Mouse (Mus musculus) ovary, postnatal 36 days (tissue): ENCODE measurements around the gene Olfm3.

Experiments
- DNase-seq: peaks from one replicate; pipeline ENCODE4 v3.0.0; 2022; ENCODE audit warnings: low spot score, mixed read lengths

Gene Olfm3

DNA sequence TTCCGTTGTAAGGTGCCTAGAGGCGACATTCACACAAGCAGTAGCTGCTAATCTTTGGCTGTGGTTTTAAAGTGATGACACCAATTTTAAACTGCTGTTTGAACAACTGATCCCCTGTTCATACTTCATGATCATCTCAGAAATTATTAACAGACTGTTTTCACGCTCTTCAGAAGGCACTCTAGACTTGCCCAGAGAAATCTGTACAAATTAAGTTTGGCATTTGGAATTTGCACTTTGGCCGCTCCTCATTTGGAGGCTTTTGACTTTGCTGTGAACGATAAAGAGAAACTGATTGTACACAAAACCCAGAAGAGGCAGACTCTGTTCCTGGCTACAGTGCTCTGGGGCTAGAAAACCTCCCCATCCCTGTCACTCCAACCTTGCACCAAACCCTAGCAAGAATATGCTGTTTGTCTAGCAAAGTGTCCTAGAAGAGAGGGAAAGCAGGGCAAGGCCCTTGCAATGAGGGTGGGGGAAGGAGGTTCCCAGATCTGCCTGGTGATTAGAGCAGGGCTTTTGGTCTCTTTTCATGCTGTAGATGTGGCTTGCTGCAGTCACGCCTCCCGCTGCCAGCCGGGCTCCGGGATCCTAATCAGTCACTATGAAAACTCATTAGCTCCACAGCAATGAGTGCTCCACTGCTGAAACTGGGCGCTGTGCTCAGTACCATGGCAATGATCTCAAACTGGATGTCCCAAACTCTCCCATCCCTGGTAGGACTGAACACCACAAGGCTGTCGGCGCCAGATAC lies 176.7 kb downstream of the Olfm3 start:
- DNase-seq: no peak

DNA sequence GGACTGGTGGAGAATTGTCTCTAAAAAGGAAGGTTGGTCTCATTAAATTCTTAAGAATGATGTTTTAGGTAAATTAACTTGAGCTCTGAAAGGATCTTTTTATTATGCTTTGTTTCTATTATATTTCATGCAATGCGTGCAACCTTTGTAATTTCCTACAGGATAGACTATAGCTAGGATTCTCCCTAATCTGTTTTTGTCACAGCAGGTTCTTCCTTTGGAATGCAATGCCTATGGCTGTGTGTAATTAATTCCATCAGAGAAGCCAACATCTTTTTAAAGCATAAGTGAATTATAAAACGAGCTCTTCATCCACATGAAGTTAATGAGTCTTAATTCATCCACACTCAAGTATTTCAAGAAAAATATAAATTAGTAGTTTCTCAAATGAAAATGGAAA lies 177.5 kb downstream of the Olfm3 start:
- no peak for DNase-seq

DNA sequence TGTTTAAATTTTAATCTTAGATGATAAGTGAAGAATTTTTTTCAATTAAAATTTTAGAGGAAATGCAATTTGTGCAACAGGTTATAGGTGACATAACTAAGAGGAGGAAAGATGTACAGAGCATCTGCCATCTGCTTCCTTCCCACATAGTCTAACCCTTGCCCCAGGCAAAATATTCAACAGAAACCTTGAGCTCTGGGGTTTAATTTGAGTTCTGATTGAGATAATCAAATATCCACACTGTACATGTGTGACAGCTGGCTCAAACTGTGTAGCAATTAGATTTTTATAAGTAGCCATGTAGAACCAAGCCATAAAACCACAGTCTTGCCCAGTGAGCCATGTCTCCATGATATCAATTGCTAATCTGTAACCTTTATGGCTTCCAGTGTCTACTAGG lies 179.1 kb downstream of the Olfm3 start:
- DNase-seq: no peak

DNA sequence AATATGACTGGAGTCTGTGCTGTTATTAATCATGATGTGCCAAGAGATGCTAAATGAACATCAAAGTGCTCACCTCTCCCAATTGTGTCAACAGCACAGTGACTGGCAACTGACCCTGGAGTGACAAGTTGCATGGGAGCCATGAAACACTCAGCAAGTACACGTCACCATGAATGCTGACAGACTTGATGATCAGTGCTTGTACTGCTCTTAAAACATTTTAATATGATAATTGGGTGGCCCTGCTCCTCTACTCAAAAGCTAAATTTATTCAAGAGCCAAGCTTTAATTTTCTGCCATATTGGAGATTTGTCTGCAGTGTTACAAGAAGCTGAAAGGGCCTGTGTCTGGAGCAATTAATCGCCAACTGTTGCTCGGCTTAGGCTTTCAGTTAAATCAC lies 184.4 kb downstream of the Olfm3 start:
- DNase-seq: no peak

DNA sequence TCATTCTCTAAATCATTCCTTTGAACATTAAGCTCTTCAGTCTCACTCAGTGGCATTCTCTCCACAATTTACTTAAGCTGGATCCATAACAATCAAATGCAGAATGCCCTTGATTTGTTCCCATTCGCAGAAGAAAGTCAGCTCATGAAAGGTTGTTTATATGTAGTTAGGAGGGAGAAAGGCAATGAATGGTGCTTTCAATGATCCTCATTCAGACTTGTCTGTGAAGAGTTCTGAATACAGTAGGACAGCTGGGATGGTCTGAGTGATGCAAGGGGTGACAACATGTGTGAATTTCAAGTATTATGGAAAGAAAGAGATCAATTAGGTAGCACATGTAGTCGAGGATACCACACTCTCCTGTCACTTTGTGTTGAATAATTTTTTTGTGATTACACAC lies 186.8 kb downstream of the Olfm3 start:
- DNase-seq: no peak

DNA sequence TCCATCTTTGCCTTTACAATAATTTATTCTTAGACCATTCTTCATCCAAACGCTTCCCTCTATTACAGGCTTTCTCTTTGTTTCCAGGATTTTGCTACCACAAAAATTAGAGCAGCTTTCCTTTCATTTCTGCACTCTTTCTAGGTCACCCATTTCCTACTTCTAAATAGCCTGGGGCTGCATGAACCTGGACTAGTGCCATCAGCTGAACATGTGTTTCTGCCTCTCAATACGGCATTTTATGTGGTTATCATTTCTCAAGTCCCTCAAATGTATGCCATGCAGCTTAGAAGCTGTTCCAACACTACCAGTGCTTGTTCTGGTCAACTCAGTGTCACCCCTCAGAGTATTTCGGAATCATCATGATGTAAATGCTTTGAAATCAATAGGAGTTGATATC lies 191.6 kb downstream of the Olfm3 start:
- DNase-seq: no peak

DNA sequence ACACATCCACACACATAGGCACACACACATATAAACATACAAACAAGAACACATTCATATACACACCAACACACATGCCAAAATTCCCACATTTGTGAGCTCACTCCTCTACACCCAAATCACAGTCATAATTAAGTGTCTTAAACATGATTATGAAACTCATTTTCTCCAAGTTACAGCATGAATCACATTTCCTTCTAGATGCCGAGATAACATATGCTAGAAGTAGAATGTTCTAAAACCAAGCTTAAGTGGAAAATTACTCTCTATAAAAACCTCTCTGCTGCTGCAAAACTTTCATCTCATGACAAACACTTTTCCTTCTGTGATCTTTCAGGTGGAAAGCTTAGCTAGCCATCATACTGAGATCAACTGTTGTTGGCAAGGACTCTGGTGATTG lies 195.7 kb downstream of the Olfm3 start:
- no peak for DNase-seq

DNA sequence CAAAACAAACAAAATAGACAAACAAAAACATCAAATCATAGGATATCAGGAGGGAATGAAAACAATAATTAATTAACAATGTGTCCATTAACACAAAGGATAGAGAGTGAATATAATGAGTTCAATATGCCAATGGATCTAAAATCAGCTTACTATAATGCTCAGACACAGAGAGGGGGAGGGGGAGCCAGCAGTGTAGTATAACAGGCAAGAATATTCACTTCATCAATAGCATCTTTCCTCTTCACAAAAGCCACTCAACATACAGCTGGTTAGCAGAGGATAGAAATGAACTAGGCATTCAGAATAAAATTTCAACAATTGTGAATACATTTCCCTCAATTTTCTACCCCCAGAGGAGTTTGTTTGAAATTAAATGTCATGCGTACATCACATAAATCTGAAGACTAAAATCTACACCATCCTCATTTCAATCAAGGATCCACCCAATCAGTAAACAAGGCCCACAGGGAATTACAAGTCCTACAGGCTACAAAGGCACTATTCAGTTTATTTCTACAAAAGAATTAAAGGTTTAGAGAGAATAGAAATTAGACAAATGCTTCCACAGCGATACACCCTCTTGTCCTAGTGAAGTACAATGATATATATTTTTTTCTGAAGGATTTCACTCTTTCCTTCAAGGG lies 200.4 kb downstream of the Olfm3 start:
- no peak for DNase-seq

DNA sequence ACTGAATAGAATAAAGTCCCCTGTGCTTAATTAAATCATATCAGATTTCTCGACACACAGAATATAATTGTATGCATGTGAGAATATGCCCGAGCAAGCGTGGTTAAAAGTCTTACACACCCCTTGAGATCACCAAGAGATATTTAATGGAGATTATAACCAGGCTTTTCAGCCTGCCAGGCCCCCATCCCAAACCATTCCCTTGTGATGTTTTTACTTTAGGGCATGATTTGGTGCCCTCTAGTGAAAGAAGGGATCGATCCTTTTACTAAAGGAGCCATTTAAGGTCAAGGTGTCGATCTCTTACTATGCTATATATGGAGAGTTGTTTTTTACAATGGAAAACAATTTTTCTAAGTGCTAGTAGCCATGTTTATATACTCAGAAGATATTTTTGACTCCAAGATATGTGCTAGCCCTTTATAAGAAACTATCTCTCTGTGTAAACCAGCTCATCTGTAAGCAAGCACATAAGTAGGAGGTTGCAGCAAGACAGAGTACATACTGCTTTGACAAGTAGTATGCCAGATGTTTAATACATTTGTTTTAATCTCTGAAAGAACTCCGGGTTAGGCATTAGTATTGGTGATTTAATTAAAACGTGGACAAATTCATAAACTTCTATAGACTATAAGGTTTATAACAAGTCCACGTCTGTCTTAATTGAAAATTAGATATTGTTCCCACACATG lies 201.1 kb downstream of the Olfm3 start:
- DNase-seq: no peak

DNA sequence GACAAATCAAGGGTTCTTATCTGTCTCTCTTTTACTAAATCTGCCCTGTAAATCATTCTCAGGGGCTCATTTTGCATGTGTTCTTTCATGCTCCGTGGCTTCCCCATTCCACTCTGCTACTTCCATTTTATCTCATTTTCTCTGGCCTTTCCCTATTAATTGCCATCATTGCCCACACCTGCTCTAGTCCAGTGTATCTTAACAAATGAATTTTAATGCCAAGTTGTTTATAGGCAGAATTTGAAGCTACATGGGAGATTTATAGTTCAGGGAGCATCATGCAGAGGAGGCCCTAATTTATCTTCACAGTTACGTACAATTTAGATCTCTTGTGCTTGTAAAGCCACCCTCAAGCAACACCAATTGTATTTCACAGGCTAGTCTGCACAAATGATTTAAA lies 241.8 kb downstream of the Olfm3 start:
- no peak for DNase-seq

DNA sequence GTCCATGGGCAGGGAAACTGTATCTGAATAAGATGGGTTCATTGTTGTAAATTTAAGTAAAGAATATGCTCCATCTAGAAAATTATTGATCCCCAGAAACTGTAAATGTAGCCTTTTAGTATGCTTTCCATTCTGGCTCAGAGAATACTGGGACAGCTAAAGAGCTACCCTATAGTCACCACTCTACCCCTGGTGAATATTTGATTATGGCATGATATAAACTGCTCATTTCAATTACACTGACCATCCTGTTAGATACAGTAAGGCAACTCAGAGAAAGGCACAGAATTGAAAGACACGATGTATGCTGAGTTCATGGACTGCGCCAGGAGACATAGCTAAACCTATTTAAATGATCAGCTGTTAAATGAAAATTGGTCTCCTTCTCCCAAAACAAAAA lies 242.4 kb downstream of the Olfm3 start:
- DNase-seq: no peak

DNA sequence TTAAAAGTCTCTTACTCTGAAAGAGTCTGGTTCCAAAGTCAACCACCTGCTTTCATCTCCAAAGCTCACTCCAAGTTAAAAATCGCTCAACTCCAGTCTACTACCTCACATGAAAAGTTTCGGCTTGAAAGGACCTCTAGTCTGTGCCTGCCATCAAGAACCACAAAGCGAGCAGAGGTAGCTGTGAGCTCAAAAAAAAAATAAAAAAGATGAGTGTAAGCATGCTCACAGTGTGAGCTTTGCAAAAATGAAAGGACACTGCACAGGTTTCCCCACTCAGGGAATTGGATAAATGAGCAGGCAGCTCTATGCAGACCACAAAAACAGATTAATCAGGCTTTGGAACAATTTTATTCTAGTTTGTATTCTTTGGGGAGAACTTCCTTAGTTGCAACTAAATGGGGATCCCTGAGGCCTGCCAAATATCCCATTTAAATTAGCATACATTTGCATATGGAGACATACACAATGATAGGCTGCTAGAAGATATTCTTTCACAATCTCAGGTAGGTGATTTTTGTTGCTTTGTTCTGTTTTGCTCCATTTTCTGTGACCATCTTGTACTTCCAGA lies 255.1 kb downstream of the Olfm3 start:
- DNase-seq: no peak

DNA sequence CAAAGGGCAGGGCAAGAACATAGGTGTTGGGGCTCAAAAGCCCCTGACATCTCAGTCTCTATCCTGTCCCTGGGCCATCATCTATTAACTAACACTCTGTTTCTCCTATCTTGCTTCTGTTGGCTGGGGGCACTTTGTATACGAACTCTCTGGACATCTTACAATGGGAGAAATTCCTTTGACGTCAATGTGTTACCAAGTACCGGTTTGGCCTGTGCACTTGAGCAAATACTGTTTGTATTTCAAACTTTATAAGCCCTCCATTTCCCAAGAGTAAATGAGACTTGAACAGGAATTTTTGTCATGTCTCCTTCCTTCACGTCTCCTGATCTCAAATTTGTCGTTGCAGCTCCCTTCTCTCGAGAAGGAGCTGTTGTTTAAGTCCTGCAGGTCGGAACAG lies 270.7 kb downstream of the Olfm3 start:
- no peak for DNase-seq
